Comparison of ENCODE assay signal across 25 mouse cellular contexts in the genomic region with DNA sequence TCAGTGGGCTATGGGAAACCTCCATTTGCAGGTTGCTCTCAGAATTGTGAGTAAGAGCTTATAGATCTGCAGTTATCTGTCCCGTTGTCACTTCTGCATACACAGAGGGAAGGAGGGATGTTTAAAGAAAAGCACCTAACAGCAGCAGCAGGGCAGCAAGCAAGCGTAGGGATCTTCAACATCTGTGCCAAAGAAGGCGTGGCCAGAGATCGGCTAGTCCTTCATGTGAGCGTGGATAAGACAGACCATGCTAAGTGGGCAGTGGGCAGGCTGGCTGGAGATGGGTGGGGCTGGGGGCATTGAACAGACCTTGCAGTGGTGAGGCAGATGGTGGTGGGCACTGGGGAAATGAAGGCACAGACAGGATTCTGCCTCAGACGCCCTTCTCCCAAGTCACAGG. TPM values are rescaled to one million over a fixed set of nuclear protein-coding genes. Genes with fewer than 3 reads are reported as not detected.
DNase-seq lines count a peak whose midpoint lies in the region; ATAC-seq and TF ChIP-seq lines count a peak whose summit lies in the region.
"Had no signal": no experiment of that assay in that cellular context is flagged by ENCODE, and none has a peak within 500 bp of the region (broad histone marks: within the 10 kb centered on the region; RNA-seq: fewer than 3 reads in every experiment).

No protein-coding gene starts in this region.

- no peak overlapping the region for H3K4me2 ChIP-seq in lung, embryonic 14.5 days
- H3K4me2 ChIP-seq: embryonic facial prominence, embryonic 13.5 days; embryonic facial prominence, embryonic 15.5 days; forebrain, embryonic 12.5 days had no signal

- WGBS in lung, embryonic 14.5 days, result 47% methylated on average over 6 of the region's 6 CpGs

- TF ChIP-seq CTCF in lung, embryonic 14.5 days (IDR thresholded peaks at IDR 0.05; ENCODE audit: low read depth), result no peak

- no peaks in the 10 kb centered on the region for H3K4me1 ChIP-seq in lung, embryonic 14.5 days (ENCODE audit: insufficient read depth)
- H3K4me1 ChIP-seq: embryonic facial prominence, embryonic 13.5 days; embryonic facial prominence, embryonic 15.5 days; forebrain, embryonic 12.5 days had no signal

- no peak overlapping the region for H3K4me3 ChIP-seq in lung, embryonic 14.5 days (ENCODE audit: low read depth, low read length)
- H3K4me3 ChIP-seq: embryonic facial prominence, embryonic 13.5 days; embryonic facial prominence, embryonic 15.5 days; erythroblast, embryonic 14.5 days; forebrain, embryonic 10.5 days; forebrain, embryonic 12.5 days had no signal

- peak; percentile 25; the same call in 1 of the 2 replicates for ATAC-seq in lung, embryonic 14.5 days (ENCODE audit: insufficient read depth)
- ATAC-seq: CD4-positive, CD25-positive, alpha-beta regulatory T cell, adult 4 months; forebrain, embryonic 14.5 days; forebrain, embryonic 16.5 days had no signal

- no peaks in the 10 kb centered on the region for H3K27me3 ChIP-seq in lung, embryonic 14.5 days (ENCODE audit: insufficient read depth, low read length)
- H3K27me3 ChIP-seq: CH12.LX; embryonic facial prominence, embryonic 13.5 days; embryonic facial prominence, embryonic 15.5 days; forebrain, embryonic 12.5 days had no signal

- no peaks in the 10 kb centered on the region for H3K9me3 ChIP-seq in lung, embryonic 14.5 days (ENCODE audit: low read depth, low read length)
- H3K9me3 ChIP-seq: embryonic facial prominence, embryonic 13.5 days; embryonic facial prominence, embryonic 15.5 days; forebrain, embryonic 10.5 days; forebrain, embryonic 12.5 days; G1E had no signal

- H3K9ac ChIP-seq in lung, embryonic 14.5 days, result no peak overlapping the region
- H3K9ac ChIP-seq: embryonic facial prominence, embryonic 13.5 days; embryonic facial prominence, embryonic 15.5 days; forebrain, embryonic 12.5 days had no signal

- H3K36me3 ChIP-seq in lung, embryonic 14.5 days (ENCODE audit: insufficient read depth), result peaks cover 66% of the 10 kb centered on the region
- H3K36me3 ChIP-seq: G1E had no signal

- DNase-seq in adrenal gland, adult (ENCODE audit: inconsistent age in 2 of 2, low spot score in 1 of 2), result peak; percentile 56 to 76
- DNase-seq in adrenal gland, adult 18-20 months (ENCODE audit: low spot score in 2 of 2), result no peak
- peak; percentile 49 for DNase-seq in adrenal gland, postnatal 14 days
- no peak for DNase-seq in adrenal gland, postnatal 4 days (ENCODE audit: low spot score in 2 of 2)
- peak; percentile 75 for DNase-seq in lung, embryonic 14.5 days
- no peak for DNase-seq in lung, postnatal 25 days (ENCODE audit: low spot score)
- DNase-seq: adrenal gland, adult 2 months; B cell, adult 2 months; cerebellum, adult 11 months; cerebellum, adult 18-20 months; cerebellum, adult 8-10 months; cerebellum, adult 9-11 months; cerebellum, postnatal 14 days; cerebellum, postnatal 36 days; embryo, embryonic 11 days had no signal

- H3K27ac ChIP-seq in lung, embryonic 14.5 days (ENCODE audit: low read depth), result 0 out of 2 replicates have a peak overlapping the region, but pooled peaks have one; percentile 18
- H3K27ac ChIP-seq: embryonic facial prominence, embryonic 13.5 days; embryonic facial prominence, embryonic 15.5 days; forebrain, embryonic 10.5 days; forebrain, embryonic 12.5 days had no signal

RNA-seq across cellular contexts. Expression of gene Snx20, which starts 45.7 kb away (rescaled TPM):
- 1 to 10 TPM; 1.8 to 2.5 TPM for total RNA-seq in adrenal gland, adult 18-20 months (2021)
- total RNA-seq in adrenal gland, postnatal 14 days (2021), result 1.0 and 5.4 TPM in 2 replicates
- total RNA-seq in adrenal gland, postnatal 4 days (2021), result 1 to 10 TPM; 1.7 to 3.0 TPM
- 2.9 TPM in 2 replicates for polyA plus RNA-seq in lung, embryonic 14.5 days (2014; fragmentation: Nextera tagmentation; extraction: Ambion mirVana)

RNA-seq across cellular contexts. Expression of gene Nod2, which starts 56.9 kb away (rescaled TPM):
- total RNA-seq in adrenal gland, adult 18-20 months (2021), result 1 to 10 TPM in 1 of 2 experiments, under 1 TPM in 1; 0.60 to 1.6 TPM
- 0.64 and 0.78 TPM in 2 replicates for total RNA-seq in adrenal gland, postnatal 14 days (2021)
- total RNA-seq in adrenal gland, postnatal 4 days (2021), result 1 to 10 TPM; 1.1 to 1.8 TPM
- 0.13 and 0.31 TPM in 2 replicates for polyA plus RNA-seq in lung, embryonic 14.5 days (2014; fragmentation: Nextera tagmentation; extraction: Ambion mirVana)
- polyA plus RNA-seq: erythroblast, embryonic 14.5 days had no signal

Comparison
In these comparisons a context has a peak if more than half of its experiments do, and no peak if none do; other contexts are left out.
1. DNase-seq: peak in adrenal gland, adult (2 of 2), adrenal gland, postnatal 14 days (single experiment) and lung, embryonic 14.5 days (single experiment); none in adrenal gland, adult 18-20 months (0 of 2), adrenal gland, postnatal 4 days (0 of 2) and lung, postnatal 25 days (single experiment).